Mouse (Mus musculus) layer of hippocampus, postnatal 14 days (tissue): ENCODE data around the gene Fut11. TPM values are rescaled to one million over a fixed set of nuclear protein-coding genes. Genes with fewer than 3 reads are reported as not detected.
"Not testable (repeated sequence)": the region's sequence is repeated elsewhere in the genome, so short reads cannot be mapped to it uniquely, and the experiment has no call there.

Experiments used
- DNase-seq, 2 experiments: peaks; one replicate each; pipeline ENCODE4 v3.0.0; 2021 to 2022; ENCODE audit warnings: low spot score in 2 of 2, mixed read lengths in 1 of 2
- total RNA-seq, 2 experiments: library from RNA; stranded (reverse); gene quantifications; 2 replicates each; pipeline ENCODE4 v1.2.3; 2021

Gene Fut11
- total RNA-seq, 2 experiments from 2014 or later: 18.2 to 18.5 TPM

DNA sequence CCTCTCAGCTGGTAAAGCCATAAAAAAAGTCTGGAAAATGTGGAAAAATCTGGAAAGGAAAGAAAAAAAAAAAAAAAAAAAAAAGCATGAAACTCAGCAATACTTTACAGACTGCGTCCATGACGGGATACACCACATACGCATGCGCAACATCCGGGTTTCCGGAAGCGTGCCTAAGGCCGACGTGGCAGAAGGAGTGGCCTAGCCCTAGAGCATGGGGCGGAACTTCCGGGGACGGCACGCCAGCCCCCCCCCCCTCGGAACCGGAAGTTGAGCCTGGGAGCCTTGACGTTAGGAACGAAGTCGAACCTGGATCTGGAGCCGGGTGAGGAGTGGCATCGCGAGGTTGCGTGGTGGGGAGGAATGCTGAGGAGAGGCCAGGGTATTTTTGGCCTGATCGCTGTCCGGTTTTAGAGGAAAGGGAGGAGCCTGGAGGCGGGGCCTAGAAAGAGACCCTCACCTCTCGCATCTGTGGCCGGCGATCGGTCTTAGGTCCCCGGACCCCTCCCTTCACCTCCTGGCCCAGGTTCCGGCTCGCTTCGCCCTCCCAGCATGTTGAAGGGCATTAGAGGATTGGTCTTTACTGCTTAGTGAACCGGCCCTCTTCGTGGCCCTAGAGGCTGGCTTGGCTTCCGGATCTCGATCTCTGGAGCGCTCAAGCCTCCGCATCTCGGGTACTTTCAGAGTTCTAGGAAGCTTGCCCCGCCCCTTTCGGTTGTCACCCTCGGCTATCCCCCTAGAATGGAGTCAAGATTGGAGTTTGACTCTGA lies 20.5 kb upstream of the Fut11 start, which contains the start of gene Sec24c:
TSS of gene Sec24c (plus strand) at position 245 of the 770 bp plus-strand sequence.
- DNase-seq: peak; percentile 95 to 98

DNA sequence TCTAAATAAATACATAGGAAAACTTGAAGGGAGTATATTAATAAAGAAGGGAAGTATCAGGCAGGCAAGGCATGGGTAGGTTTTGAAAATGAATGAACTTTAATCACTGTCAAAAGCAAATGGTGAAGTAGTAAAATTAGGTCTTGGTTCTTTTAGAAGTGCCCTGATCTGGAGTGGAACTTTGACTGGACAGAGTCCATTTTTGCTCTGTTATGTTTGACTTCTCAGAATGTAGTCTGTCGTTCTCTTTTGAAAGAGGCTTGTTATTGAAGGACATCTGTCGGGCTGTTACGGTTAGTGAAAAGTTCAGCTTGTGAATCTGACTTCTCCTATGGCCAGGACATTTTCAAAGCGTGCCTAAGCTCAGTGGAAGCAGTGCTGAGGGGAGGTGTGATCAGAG lies 16.9 kb upstream of the Fut11 start:
- no peak for DNase-seq

DNA sequence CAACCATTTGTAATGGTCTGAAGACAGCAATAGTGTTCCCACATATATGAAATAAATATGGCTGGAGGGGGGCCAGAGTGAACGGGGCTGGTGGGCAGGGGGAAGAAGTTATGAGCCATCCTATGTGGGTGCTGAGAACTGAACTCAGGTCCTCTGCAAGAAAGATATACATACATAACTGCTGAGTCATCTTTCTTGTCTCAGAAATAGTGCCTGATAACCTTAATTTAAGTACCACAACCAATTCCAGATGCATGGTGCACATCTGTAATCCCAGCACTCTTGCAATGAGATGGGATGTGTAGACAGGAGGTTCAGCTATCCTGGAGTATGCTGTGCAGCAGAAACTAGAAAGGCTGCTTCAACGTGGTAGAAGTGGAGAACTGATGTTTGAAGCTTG lies 13.0 kb upstream of the Fut11 start:
- no peak for DNase-seq

DNA sequence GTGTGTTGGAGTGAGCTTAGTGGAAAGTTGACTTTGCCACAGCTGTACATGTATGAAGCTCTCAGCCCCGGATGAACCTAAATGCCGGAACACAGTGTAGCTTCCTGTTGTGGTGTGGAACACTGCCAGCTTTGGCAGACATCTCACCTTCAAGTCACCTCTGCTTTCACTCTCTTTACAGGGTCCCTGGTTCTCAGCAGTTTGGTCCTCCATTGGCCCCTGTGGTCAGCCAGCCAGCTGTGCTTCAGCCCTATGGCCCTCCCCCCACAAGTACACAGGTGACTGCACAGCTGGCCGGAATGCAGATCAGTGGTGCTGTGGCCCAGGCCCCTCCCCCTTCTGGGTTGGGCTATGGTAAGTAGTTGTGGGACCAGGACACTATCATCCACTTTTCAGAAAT lies 12.3 kb upstream of the Fut11 start:
- no peak for DNase-seq

DNA sequence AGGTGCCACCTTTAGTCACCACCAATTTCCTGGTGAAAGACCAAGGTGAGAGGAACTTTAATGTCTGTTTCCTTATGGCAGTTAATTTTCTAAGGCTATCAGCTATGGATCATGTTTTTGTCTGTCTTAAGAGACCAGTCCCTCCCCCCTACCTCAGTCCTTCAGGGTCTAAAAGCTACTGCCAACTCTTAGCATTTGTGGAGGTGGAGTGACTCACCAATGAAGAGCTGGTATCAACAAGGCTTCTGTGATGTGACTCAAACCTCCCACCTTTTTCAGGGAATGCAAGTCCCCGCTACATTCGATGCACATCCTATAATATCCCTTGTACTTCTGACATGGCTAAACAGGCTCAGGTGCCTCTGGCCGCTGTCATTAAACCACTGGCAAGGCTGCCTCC lies 8.2 kb upstream of the Fut11 start:
- no peak for DNase-seq

DNA sequence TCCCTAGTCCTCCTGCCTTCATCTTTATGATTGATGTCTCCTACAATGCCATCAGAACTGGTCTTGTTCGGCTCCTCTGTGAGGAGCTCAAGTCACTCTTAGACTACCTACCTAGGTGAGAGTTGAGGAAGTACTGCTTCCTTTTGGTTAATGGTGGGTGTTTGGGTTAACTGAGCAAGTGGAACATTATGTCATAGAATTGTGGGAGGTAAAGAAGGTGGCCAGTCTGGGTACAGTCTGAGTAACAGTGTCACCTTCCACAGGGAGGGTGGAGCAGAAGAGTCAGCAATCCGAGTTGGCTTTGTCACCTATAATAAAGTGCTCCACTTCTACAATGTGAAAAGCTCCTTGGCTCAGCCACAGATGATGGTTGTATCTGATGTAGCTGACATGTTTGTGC lies 5.8 kb upstream of the Fut11 start:
- DNase-seq: no peak

DNA sequence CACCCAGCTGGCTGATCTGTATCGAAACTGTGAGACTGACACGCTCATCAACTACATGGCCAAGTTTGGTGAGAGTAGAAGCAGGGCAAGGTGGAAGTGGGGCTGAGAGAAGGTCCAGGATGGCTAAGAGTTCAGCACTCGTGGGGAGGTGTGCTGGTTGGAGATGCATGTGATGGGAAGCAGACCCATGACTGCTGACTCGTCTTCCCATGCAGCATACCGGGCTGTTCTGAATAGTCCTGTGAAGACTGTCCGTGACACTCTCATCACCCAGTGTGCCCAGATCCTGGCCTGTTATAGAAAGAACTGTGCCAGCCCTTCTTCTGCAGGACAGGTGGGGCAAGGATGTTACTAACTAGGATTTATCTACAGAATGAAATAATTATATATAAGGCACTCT lies 3.0 kb upstream of the Fut11 start:
- DNase-seq: no peak

DNA sequence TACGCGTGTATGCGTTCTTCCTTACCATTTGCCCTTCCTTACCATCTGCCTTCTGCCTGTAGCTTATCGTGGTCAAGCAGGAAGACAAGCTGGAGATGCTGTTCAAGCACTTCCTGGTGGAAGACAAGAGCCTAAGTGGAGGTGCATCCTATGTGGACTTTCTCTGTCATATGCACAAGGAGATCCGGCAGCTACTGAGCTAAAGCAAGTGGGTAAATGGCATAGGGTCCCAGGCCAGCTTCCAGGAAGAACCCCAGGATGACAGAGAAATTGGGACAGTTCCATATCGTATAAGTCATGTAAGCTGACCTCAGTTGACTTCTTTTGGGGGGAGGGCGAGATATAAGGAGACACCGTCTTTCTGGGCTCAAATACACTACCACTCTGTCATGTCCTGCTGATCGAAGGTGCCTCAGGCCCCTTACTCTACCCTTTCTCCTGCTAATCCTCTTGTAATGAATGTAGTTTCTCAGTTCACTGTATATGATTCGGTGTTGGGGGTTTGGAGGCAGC lies 1.1 kb upstream of the Fut11 start:
- DNase-seq: no peak

DNA sequence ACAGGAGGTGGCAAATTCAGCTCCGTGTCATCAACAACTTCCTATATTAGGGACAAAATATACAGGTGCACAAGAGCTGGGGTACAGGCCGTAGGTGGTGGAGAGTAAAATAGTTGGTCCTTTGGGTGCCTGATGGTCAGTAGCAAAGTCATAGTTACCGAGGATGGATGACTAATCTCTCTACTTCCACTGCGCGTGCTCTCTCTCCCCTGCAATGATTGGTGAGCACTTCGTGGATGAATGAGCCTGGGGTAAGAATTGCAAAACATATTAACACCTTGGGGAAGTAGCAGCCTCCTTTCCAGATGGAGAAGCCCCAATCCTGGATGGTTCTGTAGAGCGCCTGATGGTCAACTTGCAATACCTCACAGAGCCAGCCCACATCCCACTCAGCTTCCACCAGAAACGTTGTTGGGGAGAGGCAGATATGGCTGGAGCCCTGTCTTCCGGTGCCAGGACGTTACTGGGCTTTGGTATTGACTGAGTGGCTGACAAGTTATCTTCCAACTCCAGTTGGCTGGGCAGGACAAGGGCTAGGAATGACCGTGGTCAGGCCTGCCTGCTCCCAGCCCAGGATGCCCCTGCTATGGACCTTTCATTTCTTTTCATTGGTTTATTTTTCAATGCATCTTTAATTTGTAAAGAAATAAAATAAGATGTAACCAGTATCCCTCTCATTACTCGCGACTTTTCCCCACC lies 434 bp upstream of the Fut11 start:
- no peak for DNase-seq

DNA sequence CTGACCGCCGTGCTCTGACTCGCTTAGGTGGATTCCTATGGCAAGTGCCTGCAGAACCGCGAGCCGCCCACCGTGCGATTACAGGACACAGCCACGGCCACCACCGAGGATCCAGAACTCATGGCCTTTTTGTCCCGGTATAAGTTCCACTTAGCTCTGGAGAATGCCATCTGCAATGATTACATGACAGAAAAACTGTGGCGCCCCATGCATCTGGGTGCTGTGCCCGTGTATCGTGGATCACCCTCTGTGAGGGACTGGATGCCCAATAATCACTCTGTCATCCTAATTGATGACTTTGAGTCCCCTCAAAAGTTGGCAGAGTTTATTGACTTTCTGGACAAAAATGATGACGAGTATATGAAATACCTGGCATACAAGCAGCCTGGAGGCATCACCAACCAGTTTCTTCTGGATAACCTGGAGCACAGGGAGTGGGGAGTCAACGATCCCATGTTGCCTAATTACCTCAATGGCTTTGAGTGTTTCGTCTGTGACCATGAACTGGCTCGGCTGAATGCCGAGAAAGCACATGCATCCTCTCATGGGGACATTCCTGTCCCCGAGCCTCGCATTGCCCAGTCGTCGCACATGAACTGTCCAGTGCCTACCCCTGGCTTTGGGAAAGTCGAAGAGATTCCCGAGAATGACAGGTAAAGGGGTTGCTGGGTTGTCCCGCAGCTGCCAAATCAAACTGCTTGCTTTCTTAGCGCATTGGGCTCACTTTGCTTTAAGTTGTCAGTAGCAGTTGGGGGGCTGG lies 1.2 kb downstream of the Fut11 start:
- peak in 1 of 2 experiments; percentile 41 for DNase-seq

DNA sequence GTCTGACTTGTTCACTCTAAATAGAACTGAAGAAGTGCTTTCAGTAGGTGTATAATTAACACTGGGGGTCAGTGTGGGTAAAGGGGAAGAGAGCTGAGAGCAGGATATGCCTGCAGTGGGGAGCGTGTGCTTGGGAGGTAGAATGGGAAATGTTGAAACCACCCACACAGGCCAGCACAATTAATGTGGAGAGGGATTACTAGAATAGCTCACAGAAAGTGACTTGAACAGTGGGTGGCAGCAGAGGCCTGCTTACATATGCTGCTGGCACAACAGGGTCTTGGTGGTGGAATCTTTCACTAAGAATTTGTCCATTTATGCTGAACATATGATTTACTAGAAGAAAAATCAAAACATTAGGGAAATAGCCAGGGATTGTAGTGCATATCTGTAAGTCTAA lies 2.2 kb downstream of the Fut11 start:
- peak; percentile 33 to 71 for DNase-seq

DNA sequence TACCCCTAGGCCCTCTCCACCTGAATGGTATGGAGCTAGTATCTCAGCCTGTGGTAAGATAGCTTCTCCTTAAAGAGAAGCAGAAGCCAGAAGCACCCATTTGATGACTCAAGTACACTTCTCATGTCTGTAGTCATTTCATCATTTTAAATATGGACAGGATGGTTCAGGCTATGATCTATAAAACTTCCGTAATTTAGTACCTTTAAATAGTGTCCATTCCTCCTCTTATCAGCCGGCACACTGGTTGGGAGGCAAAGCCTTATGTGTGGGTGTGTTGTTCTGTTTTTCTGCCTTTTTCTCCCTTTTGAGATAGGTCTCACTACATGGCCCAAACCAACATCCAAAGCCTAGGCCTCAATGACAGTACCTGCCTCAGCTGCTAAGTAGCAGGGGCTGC lies 3.7 kb downstream of the Fut11 start:
- DNase-seq: no peak

DNA sequence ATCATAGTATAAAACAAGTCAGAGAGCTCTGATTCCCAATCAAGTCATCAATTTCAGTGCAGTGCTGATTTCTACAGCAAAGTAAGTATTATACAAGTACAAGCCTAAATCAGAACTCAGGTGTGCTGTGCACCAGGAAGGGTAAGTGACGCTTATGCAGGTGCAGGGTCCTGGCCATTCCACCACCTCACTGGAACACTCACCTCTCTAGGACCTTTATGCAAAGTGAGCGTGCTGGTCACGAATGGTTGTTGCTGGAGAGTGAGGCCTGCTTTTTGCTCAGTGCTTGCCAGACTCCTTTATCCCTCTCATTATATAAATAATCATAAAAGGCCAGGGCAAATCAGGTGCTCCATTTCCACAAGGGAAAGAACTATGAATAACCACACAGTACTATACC lies 5.6 kb downstream of the Fut11 start:
- no peak for DNase-seq

DNA sequence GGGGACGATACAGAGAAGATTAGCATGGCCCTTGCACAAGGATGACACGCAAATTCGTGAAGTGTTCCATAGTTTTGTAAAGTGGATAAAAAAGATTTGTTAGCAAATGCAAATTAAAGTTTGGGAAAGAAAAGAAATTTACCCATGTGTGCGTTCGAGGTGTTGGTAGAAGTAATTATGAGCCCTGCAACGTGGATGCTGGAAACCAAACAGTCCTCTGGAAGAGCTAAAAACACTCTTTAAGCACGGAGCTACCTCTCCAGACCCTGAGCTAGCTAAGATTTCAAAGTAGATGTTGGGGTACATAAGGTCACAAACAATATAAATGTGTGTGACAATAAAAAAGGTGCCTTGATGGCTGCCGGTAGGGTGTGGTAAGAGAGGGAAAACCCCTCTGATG lies 6.8 kb downstream of the Fut11 start:
- DNase-seq: no peak

DNA sequence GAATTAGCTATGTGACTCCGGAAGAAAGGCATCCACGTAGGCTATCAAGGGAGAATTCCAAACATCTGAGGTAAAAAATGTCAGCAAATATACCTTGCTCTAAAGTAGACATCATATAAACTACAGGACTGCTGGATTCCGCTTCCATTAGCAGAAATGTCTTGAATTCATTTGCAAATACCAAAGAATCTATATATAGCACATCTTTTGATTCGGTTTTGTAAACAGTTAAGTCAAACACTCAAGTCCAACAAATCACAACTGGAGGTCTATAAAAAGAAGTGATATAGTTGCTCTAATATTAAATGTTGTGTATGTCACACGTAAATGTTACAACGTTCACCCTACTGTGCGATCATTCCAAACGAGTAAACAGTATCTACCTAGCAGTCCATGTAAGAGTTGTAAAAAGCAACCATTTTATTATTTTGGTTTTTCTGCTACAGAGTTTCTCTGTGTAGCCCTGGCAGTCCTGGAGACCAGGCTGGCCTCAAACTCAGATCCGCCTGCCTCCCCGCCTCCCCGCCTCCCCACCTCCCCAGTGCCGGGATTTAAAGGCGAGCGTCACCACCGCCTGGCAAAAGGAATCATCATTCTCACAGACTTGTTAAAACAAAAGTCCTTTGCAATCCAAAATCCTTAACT lies 7.5 kb downstream of the Fut11 start:
- no peak for DNase-seq

DNA sequence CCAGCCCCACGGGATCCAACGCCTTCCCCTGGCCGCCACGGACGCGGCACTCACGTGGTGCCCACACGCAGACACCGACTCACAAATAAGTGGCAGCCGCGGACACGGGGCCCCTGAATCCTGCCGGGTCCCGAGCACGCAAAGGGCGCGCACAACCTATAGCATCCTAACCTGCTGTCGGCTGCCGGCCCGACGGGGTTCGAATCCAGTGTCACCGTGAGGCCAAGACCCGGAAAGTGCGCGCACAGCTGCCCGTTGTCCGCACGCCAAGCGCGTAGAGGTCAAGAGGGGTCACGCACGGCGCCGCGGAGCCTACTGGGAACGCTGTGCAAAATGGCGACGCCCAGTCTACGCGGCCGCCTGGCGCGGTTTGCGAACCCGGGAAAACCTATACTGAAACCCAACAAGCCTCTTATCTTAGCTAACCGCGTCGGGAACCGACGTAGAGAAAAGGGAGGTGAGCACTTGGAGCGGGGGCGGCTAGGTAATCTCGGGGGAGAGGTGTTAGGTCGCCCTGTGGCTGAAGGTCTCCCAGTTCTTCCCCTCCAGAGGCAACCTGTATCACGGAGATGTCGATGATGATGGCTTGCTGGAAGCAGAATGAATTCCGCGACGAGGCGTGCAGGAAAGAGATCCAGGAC lies 8.1 kb downstream of the Fut11 start, which contains the start of gene Chchd1:
TSS of gene Chchd1 (plus strand) at position 266 of the 641 bp plus-strand sequence.
- peak; percentile 90 to 93 for DNase-seq

DNA sequence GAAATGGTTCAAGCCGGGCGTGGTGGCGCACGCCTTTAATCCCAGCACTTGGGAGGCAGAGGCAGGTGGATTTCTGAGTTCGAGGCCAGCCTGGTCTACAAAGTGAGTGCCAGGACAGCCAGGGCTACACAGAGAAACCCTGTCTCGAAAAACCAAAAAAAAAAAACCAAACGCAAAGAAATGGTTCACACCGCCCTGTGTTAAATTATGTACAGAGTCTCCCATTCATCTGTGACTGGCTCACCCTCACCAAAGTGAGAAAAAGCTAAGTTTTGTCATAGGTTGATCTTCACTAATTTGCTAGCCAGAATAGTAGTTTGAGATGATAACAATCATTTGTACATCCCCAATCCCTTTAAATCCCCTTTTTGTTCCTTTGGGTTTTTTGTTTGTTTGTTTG lies 8.7 kb downstream of the Fut11 start:
- DNase-seq: not testable (repeated sequence)

DNA sequence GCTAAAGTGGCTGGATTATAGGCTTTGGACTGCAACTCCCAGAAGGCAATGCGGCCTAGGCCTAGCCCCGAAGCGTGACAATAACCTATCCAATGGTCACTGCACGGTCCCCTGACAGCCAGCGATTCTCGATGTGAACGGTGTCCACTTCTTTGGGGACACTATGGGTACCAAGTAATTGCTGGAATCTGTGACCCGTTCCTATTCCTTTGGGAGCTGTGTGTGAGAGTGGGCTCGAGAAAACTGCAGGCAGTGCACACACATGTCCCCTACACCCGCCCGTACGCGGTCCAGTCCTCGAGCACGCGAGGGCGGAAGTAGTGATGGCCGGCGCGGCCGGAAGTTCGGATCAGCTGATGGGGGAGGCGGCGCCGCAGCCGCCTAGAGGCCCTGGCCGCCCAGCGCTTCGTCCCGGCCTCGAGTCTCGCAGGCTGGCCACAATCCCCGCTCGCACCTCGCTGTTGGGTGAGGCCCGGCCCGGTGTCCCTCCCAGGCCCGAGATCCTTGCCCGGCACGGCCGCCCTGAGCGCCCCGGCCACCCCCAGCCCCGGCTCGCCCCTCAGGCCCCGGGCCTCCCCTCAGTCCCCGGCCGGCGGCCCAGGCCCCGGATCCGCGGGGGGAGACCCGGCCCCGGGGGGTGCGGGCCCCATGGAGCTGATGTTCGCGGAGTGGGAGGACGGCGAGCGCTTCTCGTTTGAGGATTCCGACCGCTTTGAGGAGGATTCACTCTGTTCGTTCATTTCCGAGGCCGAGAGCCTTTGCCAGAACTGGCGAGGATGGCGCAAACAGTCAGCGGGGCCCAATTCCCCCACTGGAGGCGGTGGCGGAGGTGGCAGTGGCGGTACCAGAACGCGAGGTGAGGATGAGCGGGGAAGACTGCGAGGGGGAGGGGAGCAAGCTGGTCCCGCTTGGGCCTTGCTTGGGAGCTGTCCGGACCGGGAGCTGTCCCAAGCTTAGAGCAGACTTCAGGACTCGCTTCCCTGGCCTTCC lies 12.7 kb downstream of the Fut11 start, which contains the start of gene Zswim8:
TSS of gene Zswim8 (plus strand) at position 352 of the 990 bp plus-strand sequence.
- DNase-seq: peak; percentile 92

DNA sequence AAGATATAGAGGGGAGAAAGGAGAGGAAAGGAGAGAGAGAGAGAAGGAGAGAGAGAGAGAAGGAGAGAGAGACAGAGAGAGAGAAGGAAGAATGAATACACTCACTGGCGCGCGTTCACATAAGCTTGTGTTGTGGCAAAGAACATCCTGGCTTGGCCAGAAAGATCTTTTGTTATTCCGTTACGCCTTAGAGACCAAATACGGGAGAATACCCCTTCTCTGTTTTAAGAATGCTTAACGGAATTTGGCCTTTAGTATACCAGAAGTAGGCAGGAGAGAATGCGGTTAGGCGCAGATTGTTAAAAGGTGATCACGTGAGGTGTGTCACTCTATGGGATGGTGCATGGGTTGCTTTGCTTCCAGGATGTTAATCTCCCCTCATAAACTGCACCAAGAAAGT lies 13.5 kb downstream of the Fut11 start:
- DNase-seq: no peak
